Mouse (Mus musculus) gastrocnemius, adult 8-10 months (tissue): ENCODE measurements at regions not wholly inside any gene's neighbourhood (a gene's known extent, or its start where the extent isn't known, plus 50 kb on each side); places are given as distances from the start of the nearest gene placed in this dataset.
A peak's percentile ranks its signal among the peaks of the same experiment; 100 is the strongest.

Experiments
- DNase-seq, 2 experiments: peaks; one replicate each; pipeline ENCODE4 v3.0.0; 2022; ENCODE audit warnings: low spot score in 2 of 2

DNA sequence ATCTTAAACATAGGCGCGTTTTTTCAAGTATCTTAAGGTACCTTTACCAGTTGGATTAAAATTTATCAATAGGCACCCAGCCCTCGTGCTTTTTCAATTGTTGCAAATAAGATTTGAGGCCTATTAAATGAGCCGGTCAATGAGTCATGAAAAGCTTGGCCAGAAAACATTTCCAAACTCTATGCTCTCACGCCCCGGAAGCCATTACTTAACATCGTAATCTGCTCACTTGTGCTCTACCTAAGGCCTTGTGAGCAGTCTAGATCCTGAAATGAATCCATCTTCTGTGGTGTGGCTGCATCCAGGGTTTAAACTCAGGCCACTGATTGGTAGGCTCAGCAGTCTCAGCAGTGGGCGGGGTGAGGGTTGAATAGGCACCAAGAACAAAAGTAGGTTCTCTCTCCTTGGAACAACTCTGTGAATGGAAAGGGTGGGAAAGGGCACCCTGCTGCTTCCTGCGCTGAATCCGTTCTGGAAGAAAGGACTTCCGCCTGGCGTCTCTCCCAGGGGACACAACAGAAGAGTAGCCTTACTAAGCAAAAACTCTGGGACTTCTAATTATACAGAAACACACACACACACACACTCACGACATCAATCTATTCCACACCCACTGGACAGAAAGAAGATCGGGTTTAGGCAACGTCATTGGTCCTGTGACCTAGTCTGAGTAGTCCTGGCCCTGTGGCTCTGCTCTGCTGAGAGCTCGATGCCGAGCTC, 53.4 kb upstream of the Fmnl2 start:
- peak in 1 of 2 experiments; percentile 6 for DNase-seq

DNA sequence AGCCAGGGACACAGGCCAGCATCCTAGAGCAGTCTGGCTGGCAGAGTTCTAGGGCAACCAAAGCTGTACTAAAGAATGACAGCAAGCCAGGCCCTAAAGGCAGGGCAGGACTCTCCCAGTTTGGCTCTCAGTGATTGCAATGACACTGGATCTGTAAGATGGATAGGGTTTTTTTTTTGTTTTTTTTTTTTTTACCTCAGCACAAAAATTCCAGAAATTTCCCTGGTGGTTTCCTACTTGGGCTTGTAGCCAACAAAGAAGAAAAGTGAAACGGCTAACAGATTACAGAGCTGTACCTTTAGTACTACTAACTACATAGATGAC, 52.9 kb upstream of the Fmnl2 start:
- DNase-seq, result no peak

DNA sequence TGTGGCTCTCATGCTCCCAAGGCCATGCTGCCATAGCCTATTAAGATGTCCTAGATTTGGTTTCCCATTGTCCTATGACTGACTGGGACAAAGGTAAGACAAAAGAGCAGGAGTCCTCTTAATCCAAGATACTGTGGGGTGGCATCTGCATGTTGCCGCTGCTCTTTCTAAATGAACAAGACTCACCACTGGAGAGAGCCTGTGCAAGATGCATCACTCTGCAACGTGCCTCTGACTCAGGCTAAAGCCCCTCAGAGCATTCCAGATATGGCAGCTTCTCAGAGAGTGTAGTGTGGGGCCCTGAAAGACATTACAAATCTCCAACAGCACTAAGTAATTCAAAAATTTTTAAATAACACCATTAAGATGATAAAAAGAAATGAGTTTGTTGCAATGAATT, 49.8 kb upstream of the Fmnl2 start:
- DNase-seq, result no peak
